Mouse (Mus musculus) lung, postnatal 4 days (tissue): ENCODE measurements around the gene Olfr49.

ENCODE experiments used
- DNase-seq, 2 experiments: peaks; one replicate each; pipeline ENCODE4 v3.0.0; 2021

Gene Olfr49

DNA sequence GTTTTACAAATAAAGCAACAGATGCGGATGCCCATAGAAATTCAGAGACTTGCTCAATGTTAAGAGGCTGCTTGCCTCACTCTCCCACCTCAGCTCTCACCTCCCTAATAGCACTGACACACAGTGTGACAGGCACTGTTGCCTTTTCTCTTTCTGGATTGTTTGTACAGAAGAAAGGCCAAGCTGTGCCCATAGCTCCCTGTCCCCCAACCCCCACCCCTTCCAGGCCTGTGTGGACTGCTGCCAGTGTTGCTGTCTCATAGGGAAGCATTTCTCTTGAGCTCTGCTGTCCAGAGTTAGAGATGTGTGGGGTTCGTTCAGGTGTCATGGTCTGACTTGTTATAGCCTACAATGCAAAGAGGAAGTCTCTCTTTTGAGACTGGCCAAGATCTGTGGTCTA is 24.5 kb downstream of the Olfr49 start:
- no peak for DNase-seq

GRCm38 (mm10) chr14:54259722-54260085 is 25.0 kb downstream of the Olfr49 start:
- DNase-seq: no peak

DNA sequence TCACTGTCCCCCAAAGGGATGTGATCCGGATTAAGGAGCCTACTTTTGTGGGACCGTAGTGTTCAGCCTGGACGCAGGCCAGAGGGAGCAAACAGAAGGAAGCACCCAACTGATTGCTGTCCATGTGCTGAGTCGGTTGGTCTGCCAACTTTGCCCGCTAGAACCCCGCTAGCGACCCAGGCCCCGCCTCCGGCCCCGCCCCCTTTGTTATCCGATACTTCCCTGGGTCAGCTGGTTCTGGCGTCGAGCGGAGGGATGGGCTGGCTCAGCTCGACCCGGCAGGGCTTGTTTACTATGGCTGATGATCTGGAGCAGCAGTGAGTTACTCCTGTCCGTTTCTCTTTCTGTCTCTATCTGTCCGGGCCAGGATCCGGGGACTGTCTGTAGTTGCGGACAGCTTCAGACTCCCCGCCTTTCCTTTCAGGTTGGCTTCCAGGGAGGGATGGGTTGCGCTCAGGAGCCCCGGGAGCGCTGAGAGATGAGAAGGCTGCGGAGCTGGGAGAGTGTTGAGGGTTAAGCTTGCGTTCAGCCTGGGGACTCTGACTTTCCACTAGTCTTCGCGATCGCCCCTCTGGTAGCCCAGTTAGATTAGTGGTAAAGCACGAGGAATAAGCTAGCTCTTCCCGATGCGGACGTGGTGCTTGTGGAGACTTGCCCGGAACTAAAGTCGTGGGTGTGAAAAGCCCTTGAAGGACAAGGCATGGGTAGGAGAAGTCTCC is 25.6 kb downstream of the Olfr49 start:
- peak; percentile 95 to 96 for DNase-seq

DNA sequence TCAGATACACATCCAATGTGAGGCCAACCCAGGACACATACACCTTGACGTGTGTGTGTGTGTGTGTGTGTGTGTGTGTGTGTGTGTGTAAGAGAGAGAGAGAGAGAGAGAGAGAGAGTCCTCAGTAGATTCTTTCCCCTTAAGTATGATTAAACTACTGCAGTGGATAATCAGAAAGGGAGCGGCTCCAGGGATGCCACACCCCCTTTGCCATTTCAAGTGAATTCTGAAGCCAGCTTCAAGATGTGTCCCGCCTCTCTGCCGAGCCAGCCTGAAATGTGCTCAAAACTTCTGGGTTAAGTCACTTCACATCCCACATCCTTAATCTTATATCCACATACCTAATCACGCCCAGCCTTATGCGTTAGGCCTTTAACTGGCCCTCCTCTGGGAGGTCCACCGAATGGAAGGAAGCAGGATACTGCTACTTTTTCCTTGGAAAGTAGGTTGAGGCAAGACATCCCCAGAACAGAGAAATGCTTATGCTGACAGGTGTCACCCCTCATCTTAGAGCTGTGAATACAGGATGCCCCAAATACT is 26.5 kb downstream of the Olfr49 start:
- no peak for DNase-seq

- no peak for DNase-seq
Measured at GRCm38 (mm10) chr14:54254670-54255202, 30.0 kb downstream of the Olfr49 start.

- DNase-seq: peak; percentile 99
Measured at GRCm38 (mm10) chr14:54253741-54254291, 30.9 kb downstream of the Olfr49 start, which contains the start of the genes Dad1 and Abhd4. TSS of gene Dad1 (minus strand) at chr14:54254104. TSS of gene Abhd4 (plus strand) at chr14:54254188.

DNA sequence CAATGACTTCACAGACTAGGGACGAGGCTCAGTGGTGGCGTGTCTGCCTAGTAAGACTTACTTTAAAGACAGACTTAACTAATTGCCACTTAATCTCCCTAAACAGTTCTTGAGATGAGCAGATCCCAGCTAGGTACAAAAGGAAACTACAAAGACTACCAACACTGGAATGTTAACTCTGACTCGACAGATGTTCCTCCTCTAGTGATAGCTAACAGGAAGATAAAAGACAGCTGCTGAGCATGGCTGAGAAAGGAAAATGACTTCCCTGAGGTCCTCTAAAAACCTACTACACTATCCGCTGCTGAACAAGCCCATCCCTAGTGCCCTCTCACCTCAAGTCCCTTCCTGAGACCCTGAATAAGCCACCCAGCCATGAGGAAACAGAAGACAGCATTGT is 34.6 kb downstream of the Olfr49 start:
- DNase-seq: no peak

DNA sequence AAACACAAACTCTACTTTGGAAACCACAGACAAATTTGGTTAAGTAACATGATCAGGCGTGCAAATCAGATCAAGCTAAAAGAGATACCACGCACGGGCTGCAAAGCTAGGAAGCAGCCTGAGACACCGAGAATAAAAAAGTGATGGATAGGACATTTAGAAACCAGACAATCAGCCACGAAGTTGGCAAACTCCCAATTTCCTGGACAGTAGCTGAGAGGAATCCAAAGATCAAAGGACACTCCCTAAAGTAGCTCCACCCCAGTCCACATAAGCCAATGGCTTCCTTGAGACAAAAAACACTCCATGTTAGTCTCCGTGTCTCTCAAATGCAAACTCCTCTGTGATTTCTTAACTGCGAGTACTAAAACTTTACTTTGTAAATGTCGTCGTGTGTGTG is 35.4 kb downstream of the Olfr49 start:
- peak in 1 of 2 experiments; percentile 54 for DNase-seq

GRCm38 (mm10) chr14:54246232-54246631 is 38.5 kb downstream of the Olfr49 start:
- no peak for DNase-seq

- DNase-seq: no peak
Measured at GRCm38 (mm10) chr14:54244183-54244582, 40.6 kb downstream of the Olfr49 start.

- no peak for DNase-seq
Measured at GRCm38 (mm10) chr14:54240542-54240941, 44.2 kb downstream of the Olfr49 start.

GRCm38 (mm10) chr14:54239002-54239736 is 45.6 kb downstream of the Olfr49 start:
- DNase-seq: peak; percentile 79 to 88

GRCm38 (mm10) chr14:54236881-54237280 is 47.9 kb downstream of the Olfr49 start:
- no peak for DNase-seq

DNA sequence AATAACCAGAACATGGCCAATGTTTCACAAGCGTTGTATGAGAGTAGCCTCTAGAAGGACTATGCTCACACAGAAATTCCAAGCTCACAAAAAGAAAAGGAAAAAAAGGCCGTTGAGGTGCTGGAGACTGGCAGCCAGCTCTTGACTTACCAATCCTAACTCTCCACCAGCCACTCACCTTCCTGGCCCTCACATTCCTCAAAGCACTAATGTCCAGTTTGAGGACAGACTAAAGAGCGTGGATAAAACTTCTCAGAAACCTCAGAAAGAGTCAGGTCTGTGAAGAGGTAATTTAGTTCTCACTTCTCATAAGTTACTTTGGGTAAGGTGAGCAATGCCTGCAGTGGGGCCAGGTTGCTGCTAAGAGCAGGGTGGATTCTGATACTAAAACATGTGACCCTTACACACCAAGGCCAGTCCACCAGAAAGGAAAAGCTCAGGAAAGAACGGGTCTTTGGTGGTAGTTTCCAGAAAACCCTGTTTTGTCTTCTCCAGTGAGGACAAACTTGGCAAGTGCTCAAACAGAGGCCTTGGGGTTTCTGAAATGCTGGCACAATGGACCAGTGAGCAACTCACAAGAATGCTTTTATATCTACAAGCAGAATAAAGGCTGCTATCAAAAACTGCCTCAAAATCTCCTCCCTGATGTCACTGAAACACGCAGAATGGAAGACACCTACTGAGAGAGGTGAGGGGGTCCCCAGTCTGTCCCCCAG is 48.8 kb downstream of the Olfr49 start:
- DNase-seq: no peak

- DNase-seq: no peak
Measured at GRCm38 (mm10) chr14:54234231-54235040, 50.3 kb downstream of the Olfr49 start.

DNA sequence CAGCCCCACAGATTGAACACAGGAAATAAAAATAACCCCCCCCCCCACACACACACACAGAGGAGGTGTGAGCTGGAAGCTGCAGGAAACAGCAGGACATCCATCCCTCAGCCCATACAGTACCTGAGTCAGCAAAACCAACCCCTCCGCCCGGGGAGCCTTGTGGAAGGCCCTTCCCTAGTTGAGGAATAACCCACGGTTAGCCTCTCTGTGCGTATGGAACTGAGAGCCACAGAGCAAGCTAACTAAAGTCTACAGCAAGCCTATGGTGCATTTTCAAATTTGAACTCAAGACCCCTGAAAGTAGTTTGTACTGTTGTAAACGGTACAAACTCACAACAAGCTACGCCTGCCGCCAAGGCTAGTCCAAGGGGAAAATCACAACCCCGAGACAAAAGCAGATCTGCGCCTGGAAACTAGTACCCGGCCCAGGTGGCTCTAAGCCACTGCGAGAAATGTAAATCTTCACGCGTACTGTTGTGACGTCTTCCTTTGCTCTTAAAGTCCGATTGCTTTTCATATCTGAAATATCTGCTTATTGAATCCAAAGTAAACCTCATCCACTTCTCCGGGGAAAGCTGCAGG is 51.1 kb downstream of the Olfr49 start:
- DNase-seq: no peak

DNA sequence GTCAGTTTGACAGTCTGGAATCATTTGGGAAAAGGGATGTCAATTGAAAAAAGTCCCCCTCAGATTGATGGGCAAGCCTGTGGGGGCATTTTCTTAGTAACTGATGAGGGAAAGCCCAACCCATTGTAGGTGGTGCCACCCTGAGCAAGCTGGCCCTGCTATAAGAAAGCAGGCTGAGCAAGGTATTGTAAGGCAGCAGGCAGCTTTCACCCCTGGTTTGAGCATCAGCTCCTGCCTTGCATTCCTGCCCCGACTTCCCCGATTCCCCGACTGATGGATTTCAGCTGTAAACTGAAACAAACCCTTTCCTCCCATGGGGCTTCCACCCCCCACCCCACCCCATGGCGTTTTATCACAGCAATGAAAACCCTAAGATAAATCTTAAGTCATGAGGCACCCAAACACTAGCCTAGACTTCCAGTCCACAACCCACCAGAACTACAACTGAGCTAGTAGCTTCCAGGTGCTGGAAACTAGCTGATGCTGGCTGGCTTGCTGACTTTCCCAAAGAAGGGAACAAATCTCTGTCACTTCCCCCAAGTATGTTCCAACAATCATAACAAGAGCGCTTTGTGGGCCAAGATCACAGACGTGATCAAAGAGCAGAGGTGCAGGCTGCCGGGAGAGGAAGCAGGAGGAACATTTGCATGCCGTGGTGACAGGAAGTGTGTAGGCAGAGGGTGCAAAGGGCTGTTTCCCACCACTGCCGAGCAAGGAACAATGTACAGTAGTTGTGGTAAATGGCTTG is 51.8 kb downstream of the Olfr49 start:
- DNase-seq: peak; percentile 68 to 82

DNA sequence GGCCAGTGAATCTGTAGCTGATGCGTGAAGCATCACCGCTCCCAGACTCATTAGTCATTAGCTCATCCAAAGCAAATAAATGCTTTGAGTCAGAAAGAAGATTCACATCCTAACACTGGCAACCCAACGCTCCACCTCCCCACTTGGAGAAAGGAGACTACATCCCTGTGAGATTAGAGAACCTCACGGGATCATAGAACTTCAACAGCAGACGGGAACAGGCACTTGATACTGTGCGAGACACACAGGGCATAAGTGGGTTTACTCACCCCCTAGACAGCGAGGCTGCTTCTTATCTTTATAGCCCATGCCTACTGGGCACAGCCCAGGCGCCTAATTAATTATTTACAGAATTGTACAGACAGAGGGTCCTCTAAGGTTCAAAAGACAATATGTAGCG is 52.6 kb downstream of the Olfr49 start:
- DNase-seq: no peak

DNA sequence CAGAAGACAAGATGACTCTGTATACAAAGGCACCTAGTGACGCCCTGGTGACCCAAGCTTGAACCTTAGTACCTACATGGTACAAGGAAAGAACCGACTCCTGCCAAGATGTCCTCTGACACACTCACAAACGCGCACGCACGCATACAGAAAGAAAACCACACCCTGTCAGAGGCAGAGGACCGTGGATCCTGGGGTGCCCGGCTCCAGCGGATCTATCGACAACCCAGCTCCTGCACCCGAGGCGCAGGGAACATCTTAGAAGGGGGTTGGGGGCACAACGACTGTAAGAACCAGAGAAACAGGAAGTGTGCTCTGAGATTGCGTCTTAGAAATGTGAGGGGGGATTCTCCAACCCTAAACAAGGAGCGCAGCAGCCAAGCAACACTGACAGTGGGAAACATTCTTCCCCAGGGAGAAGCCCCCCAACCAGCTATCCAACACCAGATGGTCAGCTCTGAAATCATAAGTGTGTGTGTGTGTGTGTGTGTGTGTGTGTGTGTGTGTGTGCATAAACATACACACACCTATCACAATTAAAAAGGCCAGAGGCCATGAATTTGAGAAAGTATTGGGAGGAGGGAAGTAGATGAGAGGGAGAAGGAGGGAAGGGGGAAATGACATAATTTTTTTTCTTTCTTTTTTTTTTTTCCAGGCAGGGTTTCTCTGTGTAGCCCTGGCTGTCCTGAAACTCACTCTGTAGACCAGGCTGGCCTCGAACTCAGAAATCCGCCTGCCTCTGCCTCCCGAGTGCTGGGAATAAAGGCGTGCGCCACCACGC is 53.4 kb downstream of the Olfr49 start:
- DNase-seq: peak in 1 of 2 experiments; percentile 15

GRCm38 (mm10) chr14:54230638-54231150 is 54.0 kb downstream of the Olfr49 start:
- DNase-seq: peak in 1 of 2 experiments; percentile 14
